Mouse (Mus musculus) embryonic facial prominence, embryonic 12.5 days (tissue): ENCODE measurements around the gene Gm13694. TPM values are rescaled to one million over a fixed set of nuclear protein-coding genes. Genes with fewer than 3 reads are reported as not detected.

ENCODE experiments used
- polyA plus RNA-seq: library from polyadenylated mRNA; unstranded; fragments of >200 nt; fragmentation: Nextera tagmentation; extraction: Ambion mirVana; gene quantifications from 2 replicates; pipeline ENCODE4 v1.2.1, GENCODE M21; 2016

Gene Gm13694
- polyA plus RNA-seq, 1 experiment from 2014 or later, result not detected

Other genes with a start within 250 kb of the Gm13694 start
- gene Fam171b, start 166.3 kb upstream of the Gm13694 start, polyA plus RNA-seq, result 22.7 and 24.8 TPM in 2 replicates
- 0.18 TPM in 1 of 2 replicates, not detected in the other for gene Zswim2, start 37.7 kb upstream of the Gm13694 start, polyA plus RNA-seq
- not detected in 2 replicates for gene Gm13698, start 23.2 kb upstream of the Gm13694 start, polyA plus RNA-seq
- not detected in 2 replicates for gene Gm13693, start 17.4 kb upstream of the Gm13694 start, polyA plus RNA-seq
- gene Gm13695, start 11.6 kb upstream of the Gm13694 start, polyA plus RNA-seq, result not detected in 2 replicates
- gene Gm13696, start 5.8 kb upstream of the Gm13694 start, polyA plus RNA-seq, result not detected in 2 replicates
- gene Gm13697, start 5.8 kb downstream of the Gm13694 start, polyA plus RNA-seq, result not detected in 2 replicates
- gene Gm13691, start 11.6 kb downstream of the Gm13694 start, polyA plus RNA-seq, result not detected in 2 replicates